Mouse (Mus musculus) testis, postnatal 14 days (tissue): ENCODE data around the gene Jdp2.

Source experiments
- DNase-seq: peaks from one replicate; pipeline ENCODE4 v3.0.0; 2021; ENCODE audit warnings: low spot score

The Jdp2 gene

DNA sequence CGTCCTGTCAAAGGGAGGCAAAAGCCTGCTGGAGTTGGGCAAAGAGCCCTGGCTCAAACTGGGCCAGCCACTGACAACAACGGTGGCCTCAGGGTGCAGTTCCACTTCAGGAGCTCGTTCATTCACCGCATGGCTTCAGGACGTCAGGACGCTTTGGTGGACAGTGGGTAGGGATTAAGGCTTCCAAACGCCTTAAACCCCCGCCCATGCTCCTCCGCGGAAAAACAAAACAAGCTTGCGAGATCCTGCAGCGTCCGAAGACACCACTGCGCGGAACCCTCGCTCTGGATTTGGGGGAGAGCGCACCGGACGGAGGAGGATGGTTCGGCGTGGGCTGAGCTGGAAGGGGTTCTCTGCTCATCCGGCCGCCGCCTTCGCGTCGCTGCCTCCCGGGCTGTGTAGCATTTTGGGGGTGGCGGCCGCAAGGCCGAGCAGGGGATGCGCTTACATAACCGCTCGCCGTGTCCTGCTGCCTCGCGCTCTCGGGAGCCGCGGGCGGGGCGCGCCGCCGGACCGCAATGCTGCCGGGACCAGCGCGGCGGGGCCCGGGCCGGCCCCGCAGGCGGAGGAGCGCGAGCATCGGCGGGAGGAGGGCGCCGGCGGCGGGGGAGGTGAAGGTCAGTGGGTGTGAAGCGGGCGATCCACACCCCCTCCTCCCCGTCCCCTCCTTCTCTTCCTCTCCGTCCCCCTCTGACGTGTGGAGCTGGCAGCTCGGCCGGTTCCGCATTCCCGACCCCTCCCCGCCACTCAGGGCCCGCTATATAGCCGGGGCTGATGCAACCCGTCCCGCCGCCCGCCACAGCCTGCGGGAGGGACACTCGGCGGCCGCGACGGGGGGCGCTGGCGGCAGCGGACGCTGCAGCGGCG, at the start of gene Jdp2:
Gene Jdp2, plus strand, starts transcription at position 417 of the 867 bp plus-strand sequence.
- DNase-seq, result peak; percentile 80

DNA sequence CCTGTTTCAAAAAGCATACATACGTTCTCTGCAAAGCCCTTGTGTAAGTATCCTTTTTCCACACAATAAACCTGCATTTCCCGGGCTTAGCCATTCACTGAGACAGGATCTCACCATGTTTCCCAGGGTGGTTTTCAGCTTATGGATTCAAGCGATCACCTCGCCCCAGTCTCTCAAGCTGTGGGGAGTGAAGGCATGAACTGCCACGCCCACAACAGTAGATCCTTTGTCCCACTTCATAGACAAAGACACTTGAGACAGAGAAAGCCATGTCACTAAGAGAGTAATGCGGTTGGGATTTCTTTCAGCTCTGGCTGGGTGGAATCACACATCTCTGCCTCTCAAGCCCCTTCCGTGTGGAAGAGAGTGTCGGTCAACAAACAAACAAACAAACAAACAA, 49.2 kb upstream of the Jdp2 start:
- DNase-seq, result no peak

- DNase-seq, result no peak
Measured at GRCm38 (mm10) chr12:85550435-85550834, 48.4 kb upstream of the Jdp2 start.

DNA sequence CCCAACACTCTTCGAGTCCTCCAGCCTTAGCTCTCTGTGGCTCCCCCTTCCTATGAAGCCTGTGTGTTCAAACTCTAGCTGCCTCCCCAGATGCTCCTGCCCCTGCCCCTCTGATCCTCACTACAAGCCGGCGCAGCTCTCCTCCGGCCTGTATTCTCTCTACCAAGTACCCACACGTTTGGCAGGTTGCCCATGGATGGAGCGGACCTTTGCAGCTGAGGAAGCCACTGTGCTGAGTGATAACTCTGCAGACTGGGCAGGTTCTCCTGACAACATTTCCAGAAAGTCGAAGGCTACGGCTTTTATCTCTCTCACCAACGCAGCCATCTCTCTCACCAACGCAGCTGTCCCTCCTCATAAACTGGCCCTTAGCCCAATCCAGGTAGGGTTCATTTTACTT, 39.5 kb upstream of the Jdp2 start:
- DNase-seq, result no peak

DNA sequence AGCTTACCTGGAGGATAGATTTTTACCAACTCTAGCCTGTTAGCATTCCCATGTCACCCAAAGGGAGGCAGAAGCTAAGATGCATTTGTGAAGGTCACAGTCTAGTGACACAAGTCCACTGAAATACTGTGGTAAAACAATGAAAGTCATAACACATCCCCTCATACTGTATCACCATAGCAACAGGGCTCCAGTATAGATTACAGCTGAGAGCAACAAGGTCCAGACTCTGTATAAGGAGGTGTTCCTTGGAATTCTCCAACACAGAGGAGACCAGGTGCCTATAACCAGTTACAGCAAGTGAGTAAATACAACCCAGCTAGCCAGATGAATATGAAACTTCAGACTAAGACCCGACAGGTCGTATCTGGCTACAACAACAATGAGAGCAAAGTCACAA, 33.4 kb upstream of the Jdp2 start:
- DNase-seq, result no peak

- DNase-seq, result no peak
Measured at GRCm38 (mm10) chr12:85568298-85568697, 30.5 kb upstream of the Jdp2 start.

GRCm38 (mm10) chr12:85569393-85570157, 29.3 kb upstream of the Jdp2 start:
- DNase-seq, result no peak

- no peak for DNase-seq
Measured at GRCm38 (mm10) chr12:85570158-85570540, 28.7 kb upstream of the Jdp2 start.

- no peak for DNase-seq
Measured at GRCm38 (mm10) chr12:85571312-85571711, 27.5 kb upstream of the Jdp2 start.

DNA sequence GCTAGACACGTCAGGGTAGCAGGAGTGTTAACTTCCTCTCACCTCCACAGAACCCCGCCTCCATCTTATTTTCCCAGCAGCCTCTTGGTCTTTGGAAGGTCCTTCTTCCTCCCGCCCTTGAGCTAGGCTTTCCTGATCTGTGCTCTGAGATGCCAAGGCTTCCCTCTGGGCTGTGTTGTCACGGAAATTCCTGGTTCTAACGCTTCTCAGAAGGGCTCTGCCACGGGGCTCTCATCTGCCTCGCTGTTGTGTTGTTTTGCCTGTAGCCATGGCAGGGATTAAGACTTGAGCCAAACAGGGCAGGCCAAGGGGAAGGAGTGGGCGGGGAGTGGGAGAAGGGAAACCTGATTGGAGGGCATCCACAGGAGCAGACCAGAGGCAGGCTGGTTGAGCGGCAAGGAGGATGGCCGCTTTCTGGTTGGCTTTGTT, 26.8 kb upstream of the Jdp2 start:
- DNase-seq, result peak; percentile 72

DNA sequence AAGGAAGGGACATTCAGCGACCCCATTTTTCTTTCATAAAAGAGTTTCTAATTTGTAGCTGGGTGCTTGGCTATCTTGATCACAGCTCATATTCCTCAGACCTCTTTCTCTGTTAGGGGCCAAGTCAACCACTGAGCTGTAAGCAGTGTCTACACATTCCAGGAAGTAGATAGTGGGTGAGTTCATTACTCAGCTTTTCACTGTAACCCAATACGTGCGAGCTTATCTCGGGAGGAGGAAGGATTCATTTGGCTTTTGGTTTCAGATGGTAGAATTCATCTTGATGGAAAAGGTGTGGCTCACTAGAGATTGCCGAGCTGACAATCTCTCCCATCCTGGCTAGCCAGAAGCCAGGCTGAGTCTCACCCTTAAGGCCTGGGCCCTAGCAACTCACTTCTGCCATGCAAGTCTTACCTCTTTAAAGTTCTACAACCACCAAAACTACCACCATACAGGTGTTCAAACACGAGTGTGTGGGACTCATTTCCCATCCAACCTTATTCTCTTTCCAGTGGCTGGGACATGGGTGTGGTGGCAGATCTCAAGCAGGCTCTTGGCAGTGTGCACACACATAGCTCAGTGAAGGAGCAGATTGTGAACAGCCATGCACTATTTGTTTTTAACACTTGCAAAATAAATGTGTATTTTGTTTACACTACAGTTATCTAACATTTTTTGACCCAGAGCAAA, 23.9 kb upstream of the Jdp2 start:
- no peak for DNase-seq

DNA sequence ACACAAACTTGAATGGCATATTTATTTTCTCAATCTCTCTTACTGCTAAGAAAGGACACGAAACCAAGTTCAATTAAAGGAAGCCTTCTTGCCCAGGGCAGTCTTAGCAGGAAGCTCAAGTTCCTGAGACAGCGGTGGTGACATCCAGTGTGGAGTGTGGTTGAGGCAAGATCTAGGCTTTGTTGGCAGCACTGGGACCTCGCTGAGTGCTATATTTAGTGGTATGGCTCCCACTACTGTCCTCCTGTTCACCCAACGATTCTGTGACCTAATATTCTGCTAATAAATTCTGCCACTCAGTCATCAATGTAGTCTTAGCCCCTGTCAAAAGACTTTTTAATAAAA, 23.4 kb upstream of the Jdp2 start:
- no peak for DNase-seq

DNA sequence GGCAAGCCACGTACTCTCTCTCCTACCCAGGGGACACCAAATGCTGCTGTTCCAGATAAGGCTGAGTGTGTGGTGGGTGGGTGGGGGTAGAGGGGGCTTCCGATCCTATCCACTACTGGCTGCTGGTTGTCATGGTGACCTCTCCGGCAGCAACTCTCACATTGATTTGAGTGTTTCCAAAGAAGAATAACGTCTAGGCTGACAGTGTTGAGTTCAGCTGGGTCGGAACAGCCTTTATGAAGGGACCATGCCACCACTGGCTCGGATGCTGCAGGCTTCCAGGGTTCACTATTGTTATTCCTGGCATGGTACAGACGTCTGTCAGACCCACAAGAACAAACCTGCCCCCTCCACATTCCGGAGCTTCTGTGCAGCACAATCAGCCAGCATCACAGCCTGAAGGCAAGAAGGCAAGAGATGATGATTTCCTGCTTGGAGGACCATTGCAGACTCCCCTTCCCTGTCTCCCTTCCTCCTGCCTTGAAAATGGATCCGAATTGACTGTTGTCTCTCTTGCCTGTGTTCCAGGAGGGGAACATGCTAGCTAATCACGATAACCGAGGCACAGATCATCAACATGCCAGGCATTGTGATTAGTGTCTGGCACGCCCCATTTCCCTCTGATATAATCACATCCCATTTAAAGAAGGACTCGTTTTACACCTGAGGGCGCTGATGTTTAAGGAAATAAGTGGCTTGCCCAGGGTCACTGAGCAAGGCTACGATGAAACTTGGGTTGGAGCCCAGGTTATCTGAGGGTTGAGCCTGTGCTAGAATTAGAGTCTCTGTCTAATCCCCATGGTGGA, 17.4 kb upstream of the Jdp2 start:
- DNase-seq, result no peak

DNA sequence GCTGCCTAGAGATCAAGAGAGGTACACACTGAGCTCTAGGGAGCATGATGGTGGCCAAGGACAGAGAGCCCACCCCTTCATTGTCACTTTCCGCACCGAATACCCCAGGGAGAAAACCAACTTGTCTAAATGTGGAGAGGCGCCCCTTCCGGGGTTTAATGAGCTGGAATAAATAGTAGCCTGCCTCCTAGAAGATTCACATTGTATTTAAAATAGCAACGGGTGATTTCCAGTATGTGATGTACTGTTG, 16.8 kb upstream of the Jdp2 start:
- DNase-seq, result no peak

GRCm38 (mm10) chr12:85585761-85586258, 13.0 kb upstream of the Jdp2 start:
- no peak for DNase-seq

GRCm38 (mm10) chr12:85589870-85590382, 8.9 kb upstream of the Jdp2 start:
- DNase-seq, result no peak

DNA sequence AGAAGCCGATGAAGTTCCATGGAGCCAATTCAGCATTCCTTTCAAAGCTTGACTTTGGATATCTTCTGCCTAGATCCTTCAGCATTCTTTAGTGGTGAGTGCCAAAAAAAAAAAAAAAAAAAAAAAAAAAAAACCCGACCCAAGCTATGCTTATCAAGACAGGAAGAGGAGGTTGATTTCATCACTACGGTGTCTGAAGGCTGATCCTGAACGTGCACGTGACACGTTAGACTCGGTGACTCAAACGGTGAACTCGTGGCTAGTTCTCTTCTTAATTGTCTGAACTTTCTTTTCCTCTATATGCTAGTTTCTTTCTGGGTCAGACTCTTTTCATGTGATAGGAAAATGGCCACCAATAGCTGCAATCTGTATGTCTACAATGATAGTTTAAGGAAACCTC, 5.9 kb upstream of the Jdp2 start:
- DNase-seq, result no peak

DNA sequence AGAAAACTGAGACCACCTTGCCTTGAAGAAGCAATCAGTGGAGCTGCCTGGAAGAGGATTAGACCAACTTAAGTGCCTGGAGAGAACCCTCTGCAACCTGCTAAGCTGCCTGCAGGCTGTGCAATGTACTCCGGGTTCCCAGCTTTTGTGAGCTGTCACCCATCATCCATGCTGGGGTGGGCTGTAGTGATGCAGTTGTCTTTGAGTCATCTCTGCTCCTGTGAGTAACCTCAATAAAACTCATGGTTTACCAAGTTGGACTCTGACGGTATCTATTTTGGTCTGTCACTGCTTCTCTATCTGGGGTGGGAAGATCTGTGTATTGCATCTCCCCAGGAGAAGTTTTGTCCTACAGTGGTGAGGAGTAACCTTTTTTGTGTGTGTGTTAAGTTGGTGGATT, 4.4 kb upstream of the Jdp2 start:
- DNase-seq, result no peak

DNA sequence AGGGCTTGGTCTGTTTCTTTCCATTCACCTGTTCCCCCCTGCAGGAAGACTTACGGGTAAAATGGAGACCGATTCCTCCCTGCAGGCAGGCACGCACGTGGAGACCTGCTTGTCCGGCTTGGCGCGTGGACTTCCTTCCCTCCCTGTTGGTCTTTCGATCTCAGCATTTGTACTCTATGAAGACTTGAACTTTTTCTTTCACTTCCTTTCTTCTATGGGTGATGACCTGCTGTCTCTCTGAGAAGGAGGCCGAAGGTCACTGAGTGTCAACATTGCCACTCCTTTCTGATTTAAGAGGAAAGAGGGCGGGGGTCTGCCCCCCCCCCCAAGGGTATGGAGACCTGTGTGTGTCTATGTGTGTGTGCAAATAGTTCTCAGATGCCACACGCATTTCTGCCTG, 774 bp upstream of the Jdp2 start:
- DNase-seq, result no peak

DNA sequence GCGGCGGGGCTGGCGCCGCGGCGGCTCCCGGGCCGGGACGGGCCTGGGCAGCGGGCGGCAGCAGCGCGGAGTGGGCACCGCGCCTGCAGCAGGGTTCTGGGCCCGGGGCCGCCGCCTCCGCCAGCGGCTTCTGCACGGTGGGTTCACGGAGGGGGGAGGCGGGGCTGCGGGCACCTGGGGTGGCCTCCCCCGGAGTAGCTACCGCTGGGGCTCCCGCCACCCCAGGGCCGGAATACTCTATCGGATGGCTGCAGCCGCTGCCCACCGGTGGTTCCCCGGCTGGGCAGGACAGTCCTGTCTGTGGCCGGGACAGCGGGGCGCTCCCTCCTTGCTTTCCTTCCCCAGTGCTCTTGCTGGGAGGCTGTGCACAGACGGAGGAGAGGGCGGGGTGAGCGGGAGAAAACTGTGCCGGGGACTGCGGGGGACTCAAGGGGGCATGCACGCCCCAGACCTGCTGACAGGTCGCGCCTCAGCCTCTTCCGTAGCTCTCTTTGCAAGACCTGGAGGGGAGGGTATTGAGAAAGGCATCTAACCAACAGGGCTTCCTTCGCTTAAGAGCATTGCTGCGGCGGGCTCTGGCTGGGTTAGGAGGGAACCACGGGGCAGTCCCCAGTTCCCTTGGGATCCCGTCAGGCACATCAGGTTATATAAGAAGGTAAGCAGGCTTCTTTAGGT, 788 bp downstream of the Jdp2 start:
- peak; percentile 15 for DNase-seq

GRCm38 (mm10) chr12:85600637-85601036, 1.8 kb downstream of the Jdp2 start:
- DNase-seq, result no peak
